Mouse (Mus musculus) urinary bladder, adult 18-20 months (tissue): ENCODE data around the gene Foxa2.

Experiments
- DNase-seq, 2 experiments: peaks; one replicate each; pipeline ENCODE4 v3.0.0; 2022; ENCODE audit warnings: low spot score in 2 of 2, mixed read lengths in 2 of 2

Gene Foxa2

DNA sequence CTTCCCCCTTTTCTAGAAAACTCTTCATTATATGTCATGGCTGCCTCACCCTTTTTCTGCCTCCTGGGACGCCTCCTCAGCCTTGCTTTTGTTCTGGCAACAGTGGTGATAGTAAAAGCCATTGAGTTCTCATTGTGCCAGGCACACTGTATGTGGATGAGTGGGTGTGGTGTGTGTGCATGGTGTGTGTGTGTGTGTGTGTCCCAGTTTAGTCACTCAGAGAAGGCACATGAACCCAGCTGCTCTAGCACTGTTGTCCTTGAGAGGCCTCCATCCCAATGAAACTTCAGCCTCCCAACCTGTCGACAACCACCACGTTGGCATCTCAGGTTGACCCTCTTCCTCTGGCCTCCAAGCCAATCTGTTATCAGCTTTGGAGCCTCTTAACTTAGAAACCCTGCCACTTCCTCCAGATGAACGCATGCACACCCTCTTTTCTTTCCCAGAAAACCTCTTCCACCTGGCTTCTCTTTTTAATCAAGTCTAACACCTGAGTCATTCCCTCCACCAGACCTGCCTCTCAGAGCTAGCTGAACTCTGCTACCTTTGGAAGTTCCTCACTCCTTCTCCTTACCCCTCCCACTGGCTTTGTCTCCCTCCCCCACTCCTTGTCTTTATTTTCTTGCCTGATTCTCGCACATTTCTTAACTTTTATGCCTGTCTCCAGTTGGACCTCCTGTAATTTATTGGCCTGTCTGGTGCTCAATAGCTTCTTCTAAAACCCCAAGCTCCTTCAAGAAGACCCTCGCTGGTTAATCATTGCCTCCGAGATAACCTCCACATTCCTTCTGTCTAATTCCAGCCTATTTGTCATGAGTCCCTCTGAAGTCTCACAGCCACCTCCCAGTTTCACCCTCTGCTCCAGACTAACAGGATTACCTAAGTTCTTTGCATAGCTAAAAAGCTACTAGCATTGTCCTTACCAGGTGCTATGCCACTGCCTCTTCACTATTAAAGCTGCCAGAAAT, 41.9 kb downstream of the Foxa2 start:
- no peak for DNase-seq

DNA sequence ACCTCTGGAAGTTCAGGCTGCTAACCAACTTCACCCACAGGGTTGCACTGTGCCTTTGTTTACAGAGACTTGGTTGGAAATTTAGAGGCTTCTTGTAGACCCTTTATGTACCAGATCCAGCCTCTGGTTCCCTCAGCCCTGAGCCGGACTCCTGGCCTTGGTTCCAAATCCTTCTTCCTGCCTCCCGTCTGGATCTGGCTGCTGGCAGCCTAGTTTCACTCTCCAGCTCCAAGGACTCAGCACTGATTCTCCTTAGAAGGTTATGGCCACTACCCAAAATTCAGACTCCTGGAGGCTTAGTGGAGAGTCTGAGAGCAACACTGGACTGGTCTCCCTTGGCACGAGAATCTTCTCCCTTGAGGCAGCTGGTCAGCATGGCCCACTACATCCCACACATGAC, 43.3 kb downstream of the Foxa2 start:
- no peak for DNase-seq

DNA sequence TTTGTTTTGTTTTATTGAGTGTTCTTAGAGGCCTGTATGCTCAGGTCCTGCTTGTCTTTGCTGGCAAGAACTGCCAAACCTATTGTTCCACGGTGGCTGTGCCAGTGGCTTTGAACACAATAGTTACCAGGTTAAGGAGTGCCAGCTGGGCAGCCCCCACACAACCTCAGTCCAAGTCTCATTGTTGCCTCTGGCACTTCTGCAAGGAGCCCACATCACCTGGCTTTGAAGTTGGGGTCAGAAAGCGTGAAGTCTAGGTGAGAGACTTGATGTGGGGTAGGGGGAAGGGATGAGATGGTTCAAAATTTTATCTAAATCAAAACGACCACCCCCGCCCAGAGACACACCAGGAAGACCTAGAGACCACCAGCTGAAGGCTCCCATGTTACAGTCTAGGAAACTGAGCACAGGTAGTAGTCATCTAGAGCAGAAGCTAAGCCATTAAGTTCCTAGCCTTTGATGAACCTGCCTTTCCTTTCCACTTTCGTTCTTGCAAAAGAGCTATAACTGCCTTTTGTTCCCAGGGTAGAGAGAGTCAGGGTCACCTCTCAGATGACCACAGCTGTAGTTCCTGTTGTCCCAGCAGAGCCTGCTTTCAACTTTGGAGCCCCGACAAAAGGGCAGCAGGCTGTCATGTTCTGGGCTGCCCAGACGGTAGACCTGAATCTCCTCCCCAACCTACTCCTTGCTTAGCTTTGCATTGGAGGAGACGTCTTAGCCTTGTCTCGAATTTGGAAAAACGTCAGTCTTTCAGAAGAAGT, 48.4 kb downstream of the Foxa2 start:
- no peak for DNase-seq

DNA sequence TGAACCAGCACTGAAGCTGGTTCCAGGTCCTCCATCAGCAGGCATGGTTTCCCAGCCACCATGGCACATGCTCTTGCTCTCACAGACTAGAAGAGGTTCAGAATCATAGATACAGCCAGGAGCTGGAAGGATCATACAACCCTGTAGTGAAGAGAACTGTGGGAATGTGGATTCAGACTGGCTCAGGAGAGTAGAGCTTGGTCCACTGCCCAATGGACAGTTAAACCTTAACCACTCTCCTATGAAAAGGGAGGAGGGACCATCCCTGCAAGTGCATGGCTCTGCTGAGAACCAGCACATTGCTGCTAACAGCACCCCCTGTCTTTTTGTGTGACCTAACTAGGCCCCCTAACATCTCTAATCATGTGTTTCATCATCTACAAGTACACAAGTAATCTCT, 50.0 kb downstream of the Foxa2 start:
- DNase-seq = no peak

DNA sequence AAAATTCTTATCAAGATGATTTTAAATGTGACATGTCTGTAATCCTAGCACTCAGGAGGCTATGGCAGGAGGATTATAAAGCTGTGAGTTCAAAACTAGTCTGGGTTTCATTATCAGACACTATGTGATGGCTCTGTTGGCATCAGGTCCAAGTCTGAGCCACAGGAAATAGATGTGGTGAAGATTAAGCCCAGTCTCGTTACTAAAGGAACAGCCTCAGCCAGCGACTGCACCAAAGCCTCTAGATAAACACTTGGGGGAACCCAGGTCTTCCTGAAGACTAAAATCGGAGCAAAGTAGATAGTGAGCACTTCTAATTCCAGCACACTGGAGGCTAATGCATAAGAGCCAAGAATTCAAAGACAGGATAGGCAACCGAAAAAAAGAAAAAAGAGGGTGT, 52.9 kb downstream of the Foxa2 start:
- no peak for DNase-seq

DNA sequence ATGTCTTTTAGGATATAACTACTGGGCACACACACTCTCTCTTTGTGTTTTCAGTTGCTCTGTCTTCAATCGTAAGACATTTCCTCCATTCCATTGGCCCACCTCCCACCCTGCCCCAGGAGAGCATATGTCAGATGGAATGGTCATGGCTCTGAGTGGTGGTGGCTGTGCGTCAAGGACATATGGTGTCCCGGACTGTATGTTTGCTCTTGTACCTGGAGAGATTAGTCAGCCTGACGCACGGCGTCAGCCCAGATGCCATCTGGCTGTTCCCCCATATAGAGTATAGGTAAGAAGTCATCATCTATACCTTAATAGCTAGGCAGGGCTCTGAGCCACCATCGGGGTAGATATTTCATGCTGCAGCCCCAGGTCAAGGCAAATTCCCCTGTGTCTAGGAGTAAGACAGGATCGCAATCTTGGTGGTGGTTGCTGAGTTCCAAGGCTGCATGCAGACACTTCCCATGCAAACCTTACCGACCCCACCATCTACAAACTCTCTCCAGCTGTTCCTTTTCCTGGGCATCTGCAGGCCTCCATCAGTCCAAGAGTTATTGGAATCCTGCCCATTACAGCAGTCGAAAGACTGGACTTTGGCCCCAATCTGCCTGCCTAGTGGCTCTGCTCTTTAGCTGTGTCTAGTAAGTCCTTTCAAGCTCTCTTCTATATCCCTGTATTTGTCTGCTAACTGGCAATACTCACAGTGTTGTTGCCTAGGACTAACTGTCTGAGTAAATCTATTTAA, 53.7 kb downstream of the Foxa2 start:
- DNase-seq = no peak
